Mouse (Mus musculus) heart, adult 2 months (tissue): ENCODE data around the gene Rgs3.

Experiments
- CTCF ChIP-seq: fragments of 200-600 bp; IDR thresholded peaks from 2 replicates; pipeline ENCODE4 v1.8.1; 2022; ENCODE audit warnings: antibody characterized with exemption, mild to moderate bottlenecking, moderate library complexity
- EP300 ChIP-seq: fragments of 200-500 bp; IDR thresholded peaks from 2 replicates; pipeline ENCODE4 v1.6.1; 2011; ENCODE audit warnings: low read depth, low read length, control low read depth; ENCODE audit not compliant: insufficient read depth
- POLR2A ChIP-seq: fragments of 200-500 bp; IDR thresholded peaks from 2 replicates; pipeline ENCODE4 v1.6.1; 2011; ENCODE audit warnings: mild to moderate bottlenecking, low read depth, low read length, control low read depth; ENCODE audit not compliant: insufficient read depth

DNA sequence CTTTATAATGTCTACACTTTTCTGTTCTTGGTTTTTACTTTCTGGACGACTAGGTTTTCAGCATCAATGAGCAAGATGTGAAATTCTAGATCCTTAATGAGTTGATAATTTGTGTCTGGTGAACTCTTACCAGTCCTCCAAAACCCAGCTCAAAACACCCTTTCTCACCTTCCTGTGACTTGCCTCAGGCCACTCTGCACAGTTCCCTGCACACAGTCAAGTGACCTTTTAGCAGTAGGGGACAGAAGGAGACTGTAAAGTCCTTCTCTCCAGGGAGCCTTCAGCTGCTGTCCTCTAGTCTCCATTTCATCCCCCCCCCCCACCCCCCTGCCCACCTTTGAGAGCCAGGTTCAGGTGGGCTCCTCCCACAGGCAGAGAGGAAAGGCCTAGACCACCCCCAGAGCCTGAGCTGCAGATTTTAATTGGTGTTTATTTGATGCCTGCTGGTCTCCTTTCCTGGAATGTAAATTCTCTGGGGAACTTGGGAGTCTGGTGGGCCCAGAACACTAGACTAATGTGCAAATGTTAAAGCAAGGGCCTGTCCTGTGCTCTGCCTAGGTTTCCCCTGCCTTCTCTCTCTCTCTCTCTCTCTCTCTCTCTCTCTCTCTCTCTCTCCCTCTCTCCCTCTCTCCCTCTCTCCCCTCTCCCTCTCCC lies 185.5 kb downstream of the Rgs3 start:
- TF ChIP-seq POLR2A (no peak), CTCF (no peak), EP300 (no peak)
